8 mouse cellular contexts compared by ENCODE assay signal in genomic region chr11:11684930-11685852, GRCm38 (mm10). TPM values are rescaled to one million over a fixed set of nuclear protein-coding genes. Genes with fewer than 3 reads are reported as not detected.
A peak's percentile ranks its signal among the peaks of the same experiment; 100 is the strongest.
DNase-seq lines count a peak whose midpoint lies in the region; ATAC-seq and TF ChIP-seq lines count a peak whose summit lies in the region.

Gene Ikzf1, plus strand, starts transcription at chr11:11685003.

- H3K4me2 ChIP-seq in lung, postnatal 0 days (replicated peaks; ENCODE audit: low read depth, low read length), result peak within 1 kb of the TSS; percentile 97
- H3K4me2 ChIP-seq in embryonic facial prominence, embryonic 11.5 days (ENCODE audit: low read depth, low read length), result peak within 1 kb of the TSS; percentile 99
- peak within 1 kb of the TSS; percentile 99 for H3K4me2 ChIP-seq in hindbrain, embryonic 16.5 days (ENCODE audit: low read length)
- H3K4me2 ChIP-seq in stomach, postnatal 0 days (replicated peaks; ENCODE audit: low read depth), result peak within 1 kb of the TSS; percentile 96

- H3K27me3 ChIP-seq in lung, postnatal 0 days (replicated peaks; ENCODE audit: insufficient read depth, low read length), result peaks cover 25% of the 10 kb centered on the region
- H3K27me3 ChIP-seq in embryonic facial prominence, embryonic 11.5 days (ENCODE audit: control insufficient read depth, insufficient read depth, low read length), result peaks cover 33% of the 10 kb centered on the region
- peaks cover 26% of the 10 kb centered on the region for H3K27me3 ChIP-seq in hindbrain, embryonic 16.5 days (replicated peaks; ENCODE audit: control insufficient read depth, insufficient read depth, low read length)
- H3K27me3 ChIP-seq in stomach, postnatal 0 days (ENCODE audit: control insufficient read depth, insufficient read depth, low read length), result no peaks in the 10 kb centered on the region; the same call in 1 of the 2 replicates

- H3K9me3 ChIP-seq in lung, postnatal 0 days (ENCODE audit: low read length), result no peaks in the 10 kb centered on the region
- H3K9me3 ChIP-seq in embryonic facial prominence, embryonic 11.5 days (replicated peaks; ENCODE audit: control insufficient read depth, low read length), result no peaks in the 10 kb centered on the region
- H3K9me3 ChIP-seq in hindbrain, embryonic 16.5 days (ENCODE audit: control insufficient read depth, low read length), result no peaks in the 10 kb centered on the region
- no peaks in the 10 kb centered on the region for H3K9me3 ChIP-seq in stomach, postnatal 0 days (ENCODE audit: control insufficient read depth, low read length)

- WGBS in lung, postnatal 0 days, result 7% methylated on average over 46 of the region's 100 CpGs
- under 1% methylated on average over 59 of the region's 100 CpGs for WGBS in embryonic facial prominence, embryonic 11.5 days
- 1% methylated on average over 68 of the region's 100 CpGs for WGBS in hindbrain, embryonic 16.5 days
- 3% methylated on average over 77 of the region's 100 CpGs for WGBS in stomach, postnatal 0 days

- TF ChIP-seq CTCF in lung, postnatal 0 days (IDR thresholded peaks at IDR 0.05), result no peak
- no peak for TF ChIP-seq CTCF in stomach, postnatal 0 days (IDR thresholded peaks at IDR 0.05; ENCODE audit: low read depth)

- DNase-seq in lung, postnatal 0 days (ENCODE audit: low spot score), result peak; percentile 39
- DNase-seq in lung, postnatal 25 days (ENCODE audit: low spot score), result no peak
- DNase-seq in embryonic facial prominence, embryonic 11.5 days (ENCODE audit: low spot score), result peak; percentile 20
- DNase-seq in mesoderm, embryonic 11.5 days (ENCODE audit: low read depth, low spot score), result peak; percentile 28
- peak; percentile 31 for DNase-seq in stomach, postnatal 0 days (ENCODE audit: low spot score)
- DNase-seq in ovary, postnatal 14 days (ENCODE audit: low spot score), result no peak
- no peak for DNase-seq in layer of hippocampus, adult 18-20 months (ENCODE audit: low spot score in 2 of 2)

- 0 out of 2 replicates have a peak within 1 kb of the TSS, but pooled peaks have one; percentile 19 for H3K9ac ChIP-seq in lung, postnatal 0 days (replicated peaks; ENCODE audit: low read depth)
- H3K9ac ChIP-seq in embryonic facial prominence, embryonic 11.5 days (replicated peaks; ENCODE audit: low read length), result peak within 1 kb of the TSS; percentile 58
- peak within 1 kb of the TSS; percentile 58 for H3K9ac ChIP-seq in hindbrain, embryonic 16.5 days (ENCODE audit: low read depth, low read length)
- H3K9ac ChIP-seq in stomach, postnatal 0 days (ENCODE audit: low read length), result peak within 1 kb of the TSS; percentile 47

- peak within 1 kb of the TSS; percentile 68 for H3K27ac ChIP-seq in lung, postnatal 0 days (ENCODE audit: low read length)
- no peak within 1 kb of the TSS for H3K27ac ChIP-seq in embryonic facial prominence, embryonic 11.5 days (replicated peaks; ENCODE audit: low read depth, low read length)
- no peak within 1 kb of the TSS for H3K27ac ChIP-seq in hindbrain, embryonic 16.5 days (ENCODE audit: low read depth, low read length)
- H3K27ac ChIP-seq in stomach, postnatal 0 days (replicated peaks), result no peak within 1 kb of the TSS

- peak within 1 kb of the TSS; percentile 56 for H3K4me3 ChIP-seq in lung, postnatal 0 days (ENCODE audit: low read depth, low read length)
- peak within 1 kb of the TSS; percentile 63 for H3K4me3 ChIP-seq in embryonic facial prominence, embryonic 11.5 days (ENCODE audit: low read depth, low read length)
- H3K4me3 ChIP-seq in hindbrain, embryonic 16.5 days (ENCODE audit: low read length), result peak within 1 kb of the TSS; percentile 68
- H3K4me3 ChIP-seq in stomach, postnatal 0 days (ENCODE audit: low read depth, low read length), result peak within 1 kb of the TSS; percentile 65

- TF ChIP-seq EP300 in lung, postnatal 0 days (IDR thresholded peaks at IDR 0.05), result no peak
- no peak for TF ChIP-seq EP300 in stomach, postnatal 0 days (optimal IDR thresholded peaks at IDR 0.05)

- peak; percentile 73 for ATAC-seq in lung, postnatal 0 days
- ATAC-seq in embryonic facial prominence, embryonic 11.5 days (replicated peaks; ENCODE audit: insufficient number of reproducible peaks, low FRiP score, low TSS enrichment, low read depth), result peak; percentile 58
- ATAC-seq in hindbrain, embryonic 16.5 days, result peak; percentile 79
- peak; percentile 77 for ATAC-seq in stomach, postnatal 0 days (ENCODE audit: low FRiP score, low TSS enrichment)

- no peaks in the 10 kb centered on the region for H3K4me1 ChIP-seq in lung, postnatal 0 days (ENCODE audit: insufficient read depth, low read depth, low read length)
- H3K4me1 ChIP-seq in embryonic facial prominence, embryonic 11.5 days (ENCODE audit: control insufficient read depth, insufficient read depth, low read length), result no peaks in the 10 kb centered on the region; the same call in 1 of the 2 replicates
- peaks cover 11% of the 10 kb centered on the region for H3K4me1 ChIP-seq in hindbrain, embryonic 16.5 days (ENCODE audit: control insufficient read depth, insufficient read depth, low read depth, low read length)
- H3K4me1 ChIP-seq in stomach, postnatal 0 days (replicated peaks; ENCODE audit: control insufficient read depth, insufficient read depth), result no peaks in the 10 kb centered on the region

- no peaks in the 10 kb centered on the region for H3K36me3 ChIP-seq in lung, postnatal 0 days (ENCODE audit: insufficient read depth, low read length)
- no peaks in the 10 kb centered on the region for H3K36me3 ChIP-seq in embryonic facial prominence, embryonic 11.5 days (replicated peaks; ENCODE audit: control insufficient read depth, insufficient read depth, low read depth, low read length)
- no peaks in the 10 kb centered on the region for H3K36me3 ChIP-seq in hindbrain, embryonic 16.5 days (ENCODE audit: control insufficient read depth, insufficient read depth, low read length)
- no peaks in the 10 kb centered on the region for H3K36me3 ChIP-seq in stomach, postnatal 0 days (ENCODE audit: control insufficient read depth, insufficient read depth, low read length)

RNA-seq across cellular contexts. Expression of gene Ikzf1, which starts in this region (rescaled TPM):
- 1.7 TPM in 2 replicates for polyA plus RNA-seq in lung, postnatal 0 days (2015; fragmentation: Nextera tagmentation; extraction: Ambion mirVana)
- polyA plus RNA-seq in embryonic facial prominence, embryonic 11.5 days (2014; fragmentation: Nextera tagmentation; extraction: Ambion mirVana), result 2.5 and 3.4 TPM in 2 replicates
- 1.3 and 1.4 TPM in 2 replicates for polyA plus RNA-seq in hindbrain, embryonic 16.5 days (2015; fragmentation: Nextera tagmentation; extraction: Ambion mirVana)
- polyA plus RNA-seq in stomach, postnatal 0 days (2015; fragmentation: Nextera tagmentation; extraction: Ambion mirVana), result 0.39 and 0.62 TPM in 2 replicates
- total RNA-seq in layer of hippocampus, adult 18-20 months (2021), result 1 to 10 TPM; 3.7 to 3.9 TPM

Comparison
In these comparisons a context has a peak if more than half of its experiments do, and no peak if none do; other contexts are left out.
1. DNase-seq: peak in lung, postnatal 0 days (single experiment), embryonic facial prominence, embryonic 11.5 days (single experiment) and mesoderm, embryonic 11.5 days (single experiment); none in lung, postnatal 25 days (single experiment), ovary, postnatal 14 days (single experiment) and layer of hippocampus, adult 18-20 months (0 of 2).
2. Peak in DNase-seq, ATAC-seq, H3K4me3 ChIP-seq, H3K9ac ChIP-seq and H3K4me2 ChIP-seq in stomach, postnatal 0 days; RNA of the gene not detected or under 1 TPM.
3. Peak in every context shown above with its lines, with median percentiles within 50 percentile points of each other: ATAC-seq, H3K4me2 ChIP-seq, H3K4me3 ChIP-seq and H3K9ac ChIP-seq.